Mouse (Mus musculus) skeletal muscle tissue, adult 2 months (tissue): ENCODE measurements around the gene Plek.

Experiments used
- DNase-seq: peaks from one replicate; pipeline ENCODE4 v3.0.0-alpha.2; 2012; ENCODE audit warnings: low read depth, low spot score

Gene Plek

DNA sequence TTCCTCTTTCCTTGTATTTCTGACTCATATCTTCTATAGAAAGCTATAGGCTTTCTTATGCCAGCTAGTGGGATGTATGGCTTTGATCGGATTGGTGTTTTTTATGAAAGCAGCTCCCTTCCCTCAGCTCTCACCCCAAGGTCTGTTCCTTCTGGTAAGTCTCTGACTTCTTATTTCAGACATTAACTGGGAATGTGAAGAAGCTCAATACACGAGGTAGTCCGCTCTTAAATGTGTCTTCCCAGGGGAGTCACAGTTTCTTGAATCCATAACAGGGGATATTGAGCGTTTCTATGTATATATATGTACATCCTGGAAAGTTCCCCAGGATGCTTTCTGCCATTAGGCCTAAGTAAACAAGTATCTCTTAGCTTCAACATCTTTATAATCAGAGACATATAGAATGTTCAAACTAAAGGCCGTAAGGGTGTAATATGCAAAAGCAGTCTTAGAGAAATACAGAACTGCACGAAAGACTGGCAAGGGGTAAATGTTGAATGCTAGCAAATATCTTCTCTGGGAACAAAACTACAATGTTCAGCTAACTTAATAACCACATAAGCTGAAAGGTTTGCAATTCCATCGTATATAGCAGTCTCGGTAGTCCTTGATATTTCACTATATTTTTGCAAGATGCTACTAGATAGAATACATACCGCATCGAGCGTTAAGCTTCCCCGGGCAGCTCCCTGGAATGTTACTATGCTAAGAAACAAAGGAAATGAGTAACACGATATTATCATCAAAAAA lies 101.8 kb downstream of the Plek start:
- no peak for DNase-seq

DNA sequence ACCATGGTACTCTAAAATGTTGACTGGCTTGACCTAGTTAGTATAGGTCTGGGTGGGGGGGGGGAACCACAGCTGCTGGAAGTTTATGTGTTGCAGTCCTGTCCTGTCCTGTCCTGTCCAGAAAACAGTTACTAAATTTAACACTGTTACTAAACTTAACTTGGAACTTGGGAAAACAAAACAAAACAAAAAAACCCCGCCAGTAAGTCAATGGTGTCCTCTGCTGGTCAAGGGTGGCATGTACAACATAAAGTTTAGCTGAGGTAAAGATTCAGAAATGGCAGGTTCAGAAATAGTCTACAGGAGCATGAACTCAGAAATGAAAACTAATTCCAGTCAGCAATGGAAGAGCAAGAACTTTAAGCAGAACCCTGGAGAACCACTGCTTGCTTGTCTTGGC lies 103.4 kb downstream of the Plek start:
- DNase-seq: peak; percentile 85

DNA sequence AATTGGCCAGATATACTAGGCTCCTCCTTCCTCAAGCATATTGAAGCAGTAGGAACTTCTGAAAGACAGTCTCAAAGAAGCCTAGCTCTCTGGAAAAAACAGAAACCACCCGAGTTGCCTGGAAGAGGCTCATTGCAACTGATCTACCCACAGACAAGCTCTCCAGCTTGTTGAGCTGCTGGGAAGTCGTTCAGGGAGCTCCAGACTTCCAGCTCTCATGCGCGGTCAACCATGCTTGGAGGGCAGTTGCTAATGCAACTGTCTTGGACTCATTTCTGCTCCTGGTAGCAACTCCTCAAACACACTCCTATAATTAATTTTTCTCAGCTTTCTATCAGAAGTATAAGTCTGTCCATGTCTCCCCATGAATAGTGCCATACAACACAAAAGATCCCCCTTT lies 109.2 kb downstream of the Plek start:
- DNase-seq: no peak

DNA sequence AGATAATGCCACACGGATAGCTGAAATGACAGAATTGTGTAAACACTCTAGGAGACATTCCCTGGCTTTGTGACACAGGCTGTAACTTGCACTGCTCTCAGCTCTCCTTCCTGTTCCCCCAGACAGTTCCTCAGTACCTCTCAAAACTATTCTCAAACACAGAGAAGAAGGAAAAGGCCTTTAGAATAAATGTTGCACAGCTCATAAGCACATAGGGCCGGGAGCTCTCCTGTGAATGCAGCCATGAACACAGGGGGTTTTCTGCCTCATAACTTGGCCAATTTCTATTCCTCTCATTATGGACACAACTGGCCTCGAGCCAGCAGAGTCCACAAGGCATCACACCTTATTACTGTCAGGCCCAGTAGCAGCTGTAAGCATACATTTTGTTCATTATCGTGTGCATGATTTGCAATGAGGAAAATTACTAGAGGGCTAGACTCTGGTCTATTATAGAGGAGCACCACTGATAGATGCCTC lies 110.2 kb downstream of the Plek start:
- DNase-seq: no peak

DNA sequence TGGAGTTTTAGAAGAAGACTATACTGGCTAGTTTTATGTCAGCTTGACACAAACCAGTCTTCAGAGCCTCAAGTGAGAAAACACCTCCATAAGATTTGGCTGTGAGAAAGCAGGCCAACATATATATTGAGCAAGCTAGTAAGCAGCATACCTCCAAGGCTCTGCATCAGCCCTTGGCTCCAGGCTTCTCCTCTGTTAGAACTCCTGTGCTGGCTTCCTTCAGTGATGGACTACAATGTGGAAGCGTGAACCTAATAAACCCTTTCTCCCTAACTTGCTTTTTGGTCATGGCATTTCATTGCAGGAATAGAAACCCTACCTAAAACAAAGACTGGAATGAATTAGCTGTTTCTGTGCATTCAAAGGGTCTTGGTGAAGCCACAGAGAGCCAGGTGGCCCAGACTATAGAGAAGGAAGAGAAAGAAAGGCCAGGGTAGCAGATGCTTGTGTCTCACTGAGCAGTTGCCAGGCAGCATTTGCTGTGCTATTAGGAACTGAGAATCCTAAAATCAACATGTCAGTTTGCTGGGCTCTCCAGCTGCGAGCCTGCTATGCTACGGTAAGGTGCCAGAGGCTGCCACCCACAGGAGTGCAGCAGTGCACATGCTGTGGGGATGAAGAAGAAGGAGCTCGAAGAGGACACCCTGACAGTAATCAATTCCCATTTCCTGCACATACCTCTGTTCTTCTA lies 110.9 kb downstream of the Plek start:
- no peak for DNase-seq

DNA sequence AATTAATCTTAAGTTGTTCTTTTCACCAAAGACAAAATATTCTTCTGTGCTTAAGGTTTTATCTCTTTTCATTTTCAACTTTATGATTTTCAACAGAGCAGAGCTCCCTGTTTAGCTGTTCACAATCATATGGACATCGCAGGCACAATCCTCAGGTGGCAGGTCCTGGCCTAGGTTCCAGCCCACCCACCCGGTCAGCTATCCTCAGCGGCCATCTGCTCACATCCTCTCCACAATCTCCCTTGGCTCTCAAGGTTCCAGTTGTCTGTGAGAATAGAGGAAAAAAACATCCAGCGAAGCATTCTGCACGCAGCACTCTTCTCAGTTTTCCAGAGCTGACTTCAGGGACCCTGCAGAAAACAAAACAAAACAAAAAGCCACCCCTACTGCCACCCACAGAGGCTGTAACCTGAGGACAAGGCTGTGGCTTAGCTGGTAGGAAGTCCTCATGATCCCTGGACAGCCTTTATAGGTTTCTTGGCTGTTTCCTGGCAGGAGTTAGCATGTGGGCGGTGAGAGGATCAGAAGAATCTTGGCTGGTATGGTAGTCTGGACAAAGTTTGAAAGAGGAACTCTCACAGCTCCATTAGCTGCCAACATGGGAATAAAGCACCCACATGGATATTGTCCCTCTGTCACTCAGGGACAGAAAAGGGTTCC lies 116.5 kb downstream of the Plek start:
- DNase-seq: peak; percentile 54

DNA sequence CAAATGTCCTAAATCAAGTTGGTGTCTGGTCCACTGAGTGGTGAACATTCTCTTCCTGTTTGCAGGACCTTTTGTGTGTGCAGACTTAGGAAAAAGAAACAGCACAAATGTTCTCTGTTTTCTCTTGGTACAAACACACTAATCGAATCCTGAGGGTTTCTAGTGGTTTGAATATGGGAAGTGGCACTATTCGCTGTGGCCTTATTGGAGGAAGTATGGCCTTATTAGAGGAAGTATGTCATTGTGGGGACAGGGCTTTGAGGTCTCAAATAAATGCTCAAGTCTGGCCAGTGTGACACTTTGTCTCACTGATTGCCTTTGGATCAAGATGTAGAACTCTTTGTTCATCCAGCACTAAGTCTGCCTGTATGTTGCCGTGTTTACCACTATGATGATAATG lies 120.0 kb downstream of the Plek start:
- DNase-seq: no peak
